Mouse (Mus musculus): ENCODE measurements at regions not wholly inside any gene's neighbourhood (a gene's known extent, or its start where the extent isn't known, plus 50 kb on each side); places are given as distances from the start of the nearest gene placed in this dataset.

- H3K9ac ChIP-seq, result no peak overlapping the region
- H3K27ac ChIP-seq (ENCODE audit: low read depth), result no peak overlapping the region
- no peaks in the 10 kb centered on the region for H3K4me1 ChIP-seq (ENCODE audit: insufficient read depth)
- ATAC-seq (ENCODE audit: insufficient read depth) (no peak), DNase-seq (peak; percentile 11)
- no peak for TF ChIP-seq CTCF (IDR thresholded peaks at IDR 0.05; ENCODE audit: low read depth)
- H3K27me3 ChIP-seq (ENCODE audit: insufficient read depth, low read length), result no peaks in the 10 kb centered on the region
- 32% methylated on average over 7 of the region's 7 CpGs for WGBS
- no peaks in the 10 kb centered on the region for H3K36me3 ChIP-seq (ENCODE audit: insufficient read depth)
- no peak overlapping the region for H3K4me2 ChIP-seq
- no peaks in the 10 kb centered on the region for H3K9me3 ChIP-seq (ENCODE audit: low read depth, low read length)
- H3K4me3 ChIP-seq (ENCODE audit: low read depth, low read length), result no peak overlapping the region
Observed at GRCm38 (mm10) chr2:159422281-159422937, 627.8 kb downstream of the Dhx35 start.

GRCm38 (mm10) chr2:159428201-159428600 is 633.6 kb downstream of the Dhx35 start:
- no peak for ATAC-seq (ENCODE audit: insufficient read depth)
- DNase-seq, result no peak
- H3K9me3 ChIP-seq (ENCODE audit: low read depth, low read length), result no peaks in the 10 kb centered on the region
- H3K4me2 ChIP-seq, result no peak overlapping the region
- no peak overlapping the region for H3K4me3 ChIP-seq (ENCODE audit: low read depth, low read length)
- no peaks in the 10 kb centered on the region for H3K4me1 ChIP-seq (ENCODE audit: insufficient read depth)
- no peak overlapping the region for H3K27ac ChIP-seq (ENCODE audit: low read depth)
- WGBS, result 23% methylated on average over 1 of the region's 1 CpGs
- TF ChIP-seq CTCF (IDR thresholded peaks at IDR 0.05; ENCODE audit: low read depth), result no peak
- H3K9ac ChIP-seq, result no peak overlapping the region
- H3K27me3 ChIP-seq (ENCODE audit: insufficient read depth, low read length), result no peaks in the 10 kb centered on the region
- H3K36me3 ChIP-seq (ENCODE audit: insufficient read depth), result no peaks in the 10 kb centered on the region

GRCm38 (mm10) chr2:159430577-159431329 is 636.1 kb downstream of the Dhx35 start:
- no peak for ATAC-seq (ENCODE audit: insufficient read depth)
- H3K4me3 ChIP-seq (ENCODE audit: low read depth, low read length), result no peak overlapping the region
- H3K27ac ChIP-seq (ENCODE audit: low read depth), result no peak overlapping the region
- TF ChIP-seq CTCF (IDR thresholded peaks at IDR 0.05; ENCODE audit: low read depth), result no peak
- H3K9me3 ChIP-seq (ENCODE audit: low read depth, low read length), result no peaks in the 10 kb centered on the region
- WGBS, result 69% methylated on average over 5 of the region's 5 CpGs
- no peaks in the 10 kb centered on the region for H3K36me3 ChIP-seq (ENCODE audit: insufficient read depth)
- H3K27me3 ChIP-seq (ENCODE audit: insufficient read depth, low read length), result no peaks in the 10 kb centered on the region
- no peak overlapping the region for H3K9ac ChIP-seq
- DNase-seq, result no peak
- no peaks in the 10 kb centered on the region for H3K4me1 ChIP-seq (ENCODE audit: insufficient read depth)
- no peak overlapping the region for H3K4me2 ChIP-seq

GRCm38 (mm10) chr2:159438961-159439360 is 644.4 kb downstream of the Dhx35 start:
- Histone ChIP-seq H3K9me3 (ENCODE audit: low read depth, low read length) (no peaks in the 10 kb centered on the region), H3K4me1 (ENCODE audit: insufficient read depth) (no peaks in the 10 kb centered on the region), H3K27me3 (ENCODE audit: insufficient read depth, low read length) (no peaks in the 10 kb centered on the region), H3K27ac (ENCODE audit: low read depth) (no peak overlapping the region), H3K36me3 (ENCODE audit: insufficient read depth) (no peaks in the 10 kb centered on the region), H3K9ac (no peak overlapping the region), H3K4me2 (no peak overlapping the region), H3K4me3 (ENCODE audit: low read depth, low read length) (no peak overlapping the region)
- ATAC-seq (ENCODE audit: insufficient read depth), result no peak
- TF ChIP-seq CTCF (IDR thresholded peaks at IDR 0.05; ENCODE audit: low read depth), result no peak
- DNase-seq, result no peak
- 77% methylated on average over 6 of the region's 6 CpGs for WGBS

- Histone ChIP-seq H3K9ac (no peak overlapping the region), H3K36me3 (ENCODE audit: insufficient read depth) (no peaks in the 10 kb centered on the region), H3K4me3 (ENCODE audit: low read depth, low read length) (no peak overlapping the region), H3K4me1 (ENCODE audit: insufficient read depth) (no peaks in the 10 kb centered on the region), H3K27me3 (ENCODE audit: insufficient read depth, low read length) (no peaks in the 10 kb centered on the region), H3K27ac (ENCODE audit: low read depth) (no peak overlapping the region), H3K9me3 (ENCODE audit: low read depth, low read length) (no peaks in the 10 kb centered on the region), H3K4me2 (no peak overlapping the region)
- DNase-seq (peak; percentile 74), ATAC-seq (ENCODE audit: insufficient read depth) (no peak)
- peak; percentile 49 for TF ChIP-seq CTCF (IDR thresholded peaks at IDR 0.05; ENCODE audit: low read depth)
- WGBS, result 22% methylated on average over 8 of the region's 8 CpGs
Observed at GRCm38 (mm10) chr2:159443581-159443980, 649.0 kb downstream of the Dhx35 start.

GRCm38 (mm10) chr2:159446434-159446833 is 651.8 kb downstream of the Dhx35 start:
- TF ChIP-seq CTCF (IDR thresholded peaks at IDR 0.05; ENCODE audit: low read depth), result no peak
- Histone ChIP-seq H3K4me1 (ENCODE audit: insufficient read depth) (no peaks in the 10 kb centered on the region), H3K27me3 (ENCODE audit: insufficient read depth, low read length) (no peaks in the 10 kb centered on the region), H3K36me3 (ENCODE audit: insufficient read depth) (no peaks in the 10 kb centered on the region), H3K4me3 (ENCODE audit: low read depth, low read length) (no peak overlapping the region), H3K9ac (no peak overlapping the region), H3K27ac (ENCODE audit: low read depth) (no peak overlapping the region), H3K4me2 (no peak overlapping the region), H3K9me3 (ENCODE audit: low read depth, low read length) (no peaks in the 10 kb centered on the region)
- ATAC-seq (ENCODE audit: insufficient read depth) (no peak), DNase-seq (no peak)
- WGBS, result 43% methylated on average over 5 of the region's 5 CpGs

- TF ChIP-seq CTCF (IDR thresholded peaks at IDR 0.05; ENCODE audit: low read depth), result no peak
- WGBS, result 40% methylated on average over 5 of the region's 5 CpGs
Observed at GRCm38 (mm10) chr2:159446886-159447285, 652.3 kb downstream of the Dhx35 start.

More at GRCm38 (mm10) chr2:159446886-159447285, 652.3 kb downstream of the Dhx35 start:
- Histone ChIP-seq H3K4me3 (ENCODE audit: low read depth, low read length) (no peak overlapping the region), H3K9me3 (ENCODE audit: low read depth, low read length) (no peaks in the 10 kb centered on the region), H3K27me3 (ENCODE audit: insufficient read depth, low read length) (no peaks in the 10 kb centered on the region), H3K4me2 (no peak overlapping the region), H3K4me1 (ENCODE audit: insufficient read depth) (no peaks in the 10 kb centered on the region), H3K9ac (no peak overlapping the region), H3K27ac (ENCODE audit: low read depth) (no peak overlapping the region), H3K36me3 (ENCODE audit: insufficient read depth) (no peaks in the 10 kb centered on the region)
- ATAC-seq (ENCODE audit: insufficient read depth) (no peak), DNase-seq (peak; percentile 32)

Data from lung, embryonic 14.5 days (tissue).